Mouse (Mus musculus) cerebellum, adult 2 months (tissue): ENCODE data around the gene Maf. TPM values are rescaled to one million over a fixed set of nuclear protein-coding genes. Genes with fewer than 3 reads are reported as not detected.
A peak's percentile ranks its signal among the peaks of the same experiment; 100 is the strongest.

ENCODE experiments used
- DNase-seq, 2 experiments: peaks; one replicate each; pipeline ENCODE4 v3.0.0; 2021
- H3K27ac ChIP-seq: fragments of 200-500 bp; 2 replicates; pipeline ENCODE4 v1.5.1; 2012; ENCODE audit warnings: low read length, control low read depth, inconsistent platforms; ENCODE audit not compliant: insufficient read depth
- H3K27me3 ChIP-seq: fragments of 200-500 bp; 2 replicates; pipeline ENCODE4 v1.6.1; 2012; ENCODE audit warnings: inconsistent platforms, mild to moderate bottlenecking, low read length, moderate library complexity; ENCODE audit not compliant: control insufficient read depth, insufficient read depth
- H3K4me1 ChIP-seq: fragments of 200-500 bp; 2 replicates; pipeline ENCODE4 v1.6.1; 2011; ENCODE audit warnings: low read length; ENCODE audit not compliant: control insufficient read depth, insufficient read depth
- H3K4me3 ChIP-seq: fragments of 200-500 bp; replicated peaks from 2 replicates; pipeline ENCODE3; 2011; ENCODE audit warnings: mild to moderate bottlenecking, low read depth, low read length, control low read depth; ENCODE audit not compliant: insufficient read depth
- CTCF ChIP-seq: fragments of 200-500 bp; IDR thresholded peaks from 2 replicates; pipeline ENCODE4 v1.5.1; 2011; ENCODE audit warnings: low read depth, mild to moderate bottlenecking, control low read depth, low read length, moderate library complexity, borderline replicate concordance; ENCODE audit not compliant: insufficient read depth
- POLR2A ChIP-seq: fragments of 200-500 bp; IDR thresholded peaks from 2 replicates; pipeline ENCODE4 v1.6.1; 2011; ENCODE audit warnings: low read length, control low read depth, borderline replicate concordance; ENCODE audit not compliant: insufficient read depth
- WGBS: fragments of 180-500 bp; shearing (Covaris S2); methylation state at CpG from one replicate; pipeline ENCODE4 v1.1.7; 2018; 5-methylcytosine and 5-hydroxymethylcytosine counted together
- polyA plus RNA-seq: library from polyadenylated mRNA; depleted of rRNA; stranded (reverse); fragments of >200 nt; gene quantifications from 2 replicates; pipeline ENCODE4 v1.2.3, GENCODE M21; 2012

Gene Maf
- polyA plus RNA-seq, 1 experiment: 22.6 TPM

DNA sequence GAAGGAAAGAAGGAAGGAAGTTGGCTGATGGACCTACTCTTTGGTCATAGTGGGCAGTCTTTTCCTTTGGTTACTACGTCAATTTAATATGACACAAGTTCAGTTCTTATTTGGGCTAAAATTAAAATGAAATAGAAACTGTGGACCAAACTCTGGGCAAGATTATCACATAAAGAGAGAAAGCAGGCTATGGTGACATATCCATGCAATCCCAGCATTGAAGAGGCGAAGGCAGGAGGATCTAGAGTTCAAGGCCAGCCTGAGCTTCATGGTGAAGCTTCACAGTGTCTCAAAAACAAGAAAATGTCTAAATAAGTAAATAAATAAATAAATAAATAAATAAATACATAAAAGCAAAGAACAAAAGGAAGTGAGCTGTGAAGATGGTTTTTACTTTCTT is 42.7 kb downstream of the Maf start:
- no peak overlapping the region for H3K4me3 ChIP-seq
- DNase-seq: no peak
- H3K27me3 ChIP-seq: no peaks in the 10 kb centered on the region
- TF ChIP-seq CTCF: no peak
- no peak for TF ChIP-seq POLR2A
- WGBS: 96% methylated on average over 2 of the region's 2 CpGs
- no peak overlapping the region for H3K27ac ChIP-seq
- H3K4me1 ChIP-seq: peaks cover 2% of the 10 kb centered on the region

- DNase-seq: peak in 1 of 2 experiments; percentile 10
- WGBS: 37% methylated on average over 3 of the region's 3 CpGs
- Histone ChIP-seq H3K4me1 (peaks cover 10% of the 10 kb centered on the region), H3K27ac (peak overlapping the region; percentile 24; the same call in 1 of the 2 replicates), H3K27me3 (no peaks in the 10 kb centered on the region), H3K4me3 (no peak overlapping the region)
- TF ChIP-seq POLR2A (no peak), CTCF (no peak)
Observed at GRCm38 (mm10) chr8:115650110-115650521, 57.5 kb downstream of the Maf start.

DNA sequence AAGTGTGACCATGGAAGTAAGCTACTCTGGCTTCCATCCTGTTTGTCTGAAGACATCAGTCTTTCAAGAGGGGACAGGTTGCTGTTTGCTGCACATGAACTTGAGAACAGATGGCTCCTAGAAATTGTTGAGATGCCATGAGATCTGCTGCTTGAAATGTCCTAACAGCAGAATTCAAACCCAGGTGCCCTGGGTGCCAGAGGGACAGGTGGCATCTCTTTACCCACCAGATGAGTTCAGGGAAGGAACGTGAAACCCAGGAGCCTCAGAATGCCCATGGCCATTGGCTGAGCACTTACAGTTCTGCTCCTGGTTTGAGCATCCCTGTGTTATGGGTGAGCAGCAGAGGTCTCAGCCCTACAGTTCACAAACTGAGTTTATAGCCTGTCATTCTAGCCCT is 62.5 kb downstream of the Maf start:
- no peaks in the 10 kb centered on the region for H3K27me3 ChIP-seq
- DNase-seq: peak; percentile 32 to 60
- no peak overlapping the region for H3K27ac ChIP-seq
- TF ChIP-seq POLR2A (no peak), CTCF (no peak)
- no peak overlapping the region for H3K4me3 ChIP-seq
- WGBS: 3% methylated on average over 1 of the region's 1 CpGs
- peaks cover 9% of the 10 kb centered on the region for H3K4me1 ChIP-seq

GRCm38 (mm10) chr8:115641936-115642335 is 65.7 kb downstream of the Maf start:
- H3K27ac ChIP-seq: no peak overlapping the region
- no peaks in the 10 kb centered on the region for H3K27me3 ChIP-seq
- WGBS: 60% methylated on average over 5 of the region's 5 CpGs
- DNase-seq: no peak
- TF ChIP-seq POLR2A (no peak), CTCF (no peak)
- peaks cover 5% of the 10 kb centered on the region; the same call in 1 of the 2 replicates for H3K4me1 ChIP-seq
- H3K4me3 ChIP-seq: no peak overlapping the region

GRCm38 (mm10) chr8:115639951-115640350 is 67.6 kb downstream of the Maf start:
- no peak for TF ChIP-seq CTCF
- TF ChIP-seq POLR2A: no peak
- no peaks in the 10 kb centered on the region for H3K27me3 ChIP-seq

GRCm38 (mm10) chr8:115636751-115637150 is 70.8 kb downstream of the Maf start:
- H3K4me1 ChIP-seq: no peaks in the 10 kb centered on the region
- no peak overlapping the region for H3K27ac ChIP-seq
- no peak overlapping the region for H3K4me3 ChIP-seq
- H3K27me3 ChIP-seq: no peaks in the 10 kb centered on the region
- WGBS: 80% methylated on average over 6 of the region's 6 CpGs
- no peak for TF ChIP-seq CTCF
- TF ChIP-seq POLR2A: no peak
- DNase-seq: no peak

More at GRCm38 (mm10) chr8:115639951-115640350, 67.6 kb downstream of the Maf start:
- H3K4me3 ChIP-seq: no peak overlapping the region
- no peak for DNase-seq
- 84% methylated on average over 5 of the region's 5 CpGs for WGBS
- no peak overlapping the region for H3K27ac ChIP-seq
- H3K4me1 ChIP-seq: peaks cover under 1% of the 10 kb centered on the region; the same call in 1 of the 2 replicates
